Mouse (Mus musculus) megakaryocyte, embryonic 14.5 days (primary cell): ENCODE measurements around the gene Fbxw7. TPM values are rescaled to one million over a fixed set of nuclear protein-coding genes. Genes with fewer than 3 reads are reported as not detected.

ENCODE experiments used
- H3K27me3 ChIP-seq: replicated peaks from 2 replicates; pipeline ENCODE3; 2012; ENCODE audit warnings: inconsistent platforms
- H3K36me3 ChIP-seq: replicated peaks from 2 replicates; pipeline ENCODE3; 2012; ENCODE audit warnings: low read length, inconsistent platforms, mixed read lengths
- H3K4me1 ChIP-seq: 2 replicates; pipeline ENCODE4 v1.6.1; 2012; ENCODE audit warnings: inconsistent platforms
- H3K4me3 ChIP-seq: replicated peaks from 2 replicates; pipeline ENCODE3; 2012; ENCODE audit warnings: moderate library complexity, mild to moderate bottlenecking, inconsistent platforms
- H3K9me3 ChIP-seq: 2 replicates; pipeline ENCODE4 v1.6.1; 2012; ENCODE audit warnings: inconsistent platforms
- FLI1 ChIP-seq: IDR thresholded peaks from 2 replicates; pipeline ENCODE4 v1.6.1; 2012; ENCODE audit warnings: low read length, inconsistent platforms, mixed read lengths
- GATA1 ChIP-seq: IDR thresholded peaks from 3 replicates; pipeline ENCODE4 v1.6.1; 2012; ENCODE audit warnings: mixed read lengths, low read length, inconsistent platforms, borderline replicate concordance
- polyA plus RNA-seq: library from polyadenylated mRNA; stranded (reverse); fragments of >175 nt; gene quantifications from 2 replicates; pipeline ENCODE4 v1.2.3, GENCODE M21; 2012; ENCODE audit warnings: low replicate concordance; ENCODE audit not compliant: insufficient read depth

Gene Fbxw7
- polyA plus RNA-seq, 1 experiment, result 2.7 TPM

GRCm38 (mm10) chr3:85005257-85005656 lies 190.2 kb downstream of the Fbxw7 start:
- Histone ChIP-seq H3K36me3 (no peaks in the 10 kb centered on the region), H3K9me3 (no peaks in the 10 kb centered on the region), H3K4me3 (no peak overlapping the region), H3K4me1 (peaks cover 6% of the 10 kb centered on the region; the same call in 1 of the 2 replicates), H3K27me3 (peaks cover 11% of the 10 kb centered on the region)
- no peak for TF ChIP-seq FLI1
- no peak for TF ChIP-seq GATA1

- TF ChIP-seq GATA1, result no peak
- no peak for TF ChIP-seq FLI1
These were observed 197.8 kb downstream of the Fbxw7 start for GRCm38 (mm10) chr3:85012889-85013288.

GRCm38 (mm10) chr3:85015667-85016066 lies 200.6 kb downstream of the Fbxw7 start:
- Histone ChIP-seq H3K27me3 (peaks cover 4% of the 10 kb centered on the region), H3K36me3 (no peaks in the 10 kb centered on the region), H3K9me3 (no peaks in the 10 kb centered on the region), H3K4me3 (no peak overlapping the region), H3K4me1 (no peaks in the 10 kb centered on the region)
- TF ChIP-seq FLI1, result no peak
- no peak for TF ChIP-seq GATA1

More at GRCm38 (mm10) chr3:85012889-85013288, 197.8 kb downstream of the Fbxw7 start:
- Histone ChIP-seq H3K36me3 (no peaks in the 10 kb centered on the region), H3K4me3 (no peak overlapping the region), H3K4me1 (peaks cover 3% of the 10 kb centered on the region; the same call in 1 of the 2 replicates), H3K27me3 (peaks cover 7% of the 10 kb centered on the region), H3K9me3 (no peaks in the 10 kb centered on the region)

- Histone ChIP-seq H3K36me3 (no peaks in the 10 kb centered on the region), H3K4me3 (no peak overlapping the region), H3K9me3 (no peaks in the 10 kb centered on the region), H3K4me1 (no peaks in the 10 kb centered on the region), H3K27me3 (peaks cover 9% of the 10 kb centered on the region)
- no peak for TF ChIP-seq GATA1
- no peak for TF ChIP-seq FLI1
These were observed 205.1 kb downstream of the Fbxw7 start for GRCm38 (mm10) chr3:85020137-85020536.

DNA sequence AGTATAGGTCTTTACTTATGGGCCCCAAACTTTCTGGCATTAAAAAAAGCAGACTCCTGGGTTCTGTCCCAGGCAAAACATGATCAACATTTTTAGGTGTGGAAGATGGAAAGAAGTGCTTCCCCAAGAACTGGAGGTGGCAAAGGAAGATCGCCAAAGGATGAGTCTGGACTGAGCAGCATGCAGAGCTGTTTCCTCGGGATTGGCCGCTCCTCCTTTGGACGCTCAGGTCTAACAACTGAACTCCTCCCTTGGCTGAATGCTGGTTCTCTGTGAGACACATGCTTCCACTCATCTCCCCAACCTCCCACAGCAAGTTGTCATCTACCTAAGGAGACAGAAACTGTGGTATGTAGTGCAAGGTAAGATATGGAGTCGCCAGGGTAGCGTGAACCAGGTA lies 206.7 kb downstream of the Fbxw7 start:
- H3K27me3 ChIP-seq, result peaks cover 10% of the 10 kb centered on the region
- H3K4me3 ChIP-seq, result no peak overlapping the region
- TF ChIP-seq GATA1, result no peak
- no peaks in the 10 kb centered on the region for H3K4me1 ChIP-seq
- H3K9me3 ChIP-seq, result no peaks in the 10 kb centered on the region
- no peaks in the 10 kb centered on the region for H3K36me3 ChIP-seq

- H3K36me3 ChIP-seq, result no peaks in the 10 kb centered on the region
- H3K4me3 ChIP-seq, result no peak overlapping the region
- no peaks in the 10 kb centered on the region for H3K4me1 ChIP-seq
- peaks cover 10% of the 10 kb centered on the region for H3K27me3 ChIP-seq
- H3K9me3 ChIP-seq, result no peaks in the 10 kb centered on the region
- TF ChIP-seq GATA1 (no peak), FLI1 (no peak)
These were observed 207.7 kb downstream of the Fbxw7 start for GRCm38 (mm10) chr3:85022800-85023199.

DNA sequence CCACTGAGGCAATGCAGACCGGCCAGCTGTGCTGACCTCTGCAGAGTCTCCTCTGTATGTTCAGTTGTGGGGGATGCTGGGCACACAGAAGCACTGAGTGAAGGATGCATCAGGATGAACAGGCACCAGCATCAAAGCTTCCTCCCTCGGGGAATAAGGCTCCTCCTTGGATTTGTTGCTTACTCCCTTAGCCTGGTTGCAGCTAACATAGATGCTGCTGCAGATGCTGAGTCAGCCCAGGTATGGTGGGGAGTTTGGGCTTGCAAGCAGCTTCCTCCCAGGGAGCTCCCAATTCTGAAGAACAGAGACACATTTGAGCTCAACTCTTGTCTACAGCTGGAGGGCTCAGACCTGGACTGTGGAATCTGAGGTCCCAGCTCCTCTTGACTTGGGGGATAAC lies 209.2 kb downstream of the Fbxw7 start:
- Histone ChIP-seq H3K9me3 (no peaks in the 10 kb centered on the region), H3K36me3 (no peaks in the 10 kb centered on the region), H3K4me1 (no peaks in the 10 kb centered on the region), H3K27me3 (peaks cover 10% of the 10 kb centered on the region), H3K4me3 (no peak overlapping the region)
- TF ChIP-seq FLI1 (no peak), GATA1 (no peak)

DNA sequence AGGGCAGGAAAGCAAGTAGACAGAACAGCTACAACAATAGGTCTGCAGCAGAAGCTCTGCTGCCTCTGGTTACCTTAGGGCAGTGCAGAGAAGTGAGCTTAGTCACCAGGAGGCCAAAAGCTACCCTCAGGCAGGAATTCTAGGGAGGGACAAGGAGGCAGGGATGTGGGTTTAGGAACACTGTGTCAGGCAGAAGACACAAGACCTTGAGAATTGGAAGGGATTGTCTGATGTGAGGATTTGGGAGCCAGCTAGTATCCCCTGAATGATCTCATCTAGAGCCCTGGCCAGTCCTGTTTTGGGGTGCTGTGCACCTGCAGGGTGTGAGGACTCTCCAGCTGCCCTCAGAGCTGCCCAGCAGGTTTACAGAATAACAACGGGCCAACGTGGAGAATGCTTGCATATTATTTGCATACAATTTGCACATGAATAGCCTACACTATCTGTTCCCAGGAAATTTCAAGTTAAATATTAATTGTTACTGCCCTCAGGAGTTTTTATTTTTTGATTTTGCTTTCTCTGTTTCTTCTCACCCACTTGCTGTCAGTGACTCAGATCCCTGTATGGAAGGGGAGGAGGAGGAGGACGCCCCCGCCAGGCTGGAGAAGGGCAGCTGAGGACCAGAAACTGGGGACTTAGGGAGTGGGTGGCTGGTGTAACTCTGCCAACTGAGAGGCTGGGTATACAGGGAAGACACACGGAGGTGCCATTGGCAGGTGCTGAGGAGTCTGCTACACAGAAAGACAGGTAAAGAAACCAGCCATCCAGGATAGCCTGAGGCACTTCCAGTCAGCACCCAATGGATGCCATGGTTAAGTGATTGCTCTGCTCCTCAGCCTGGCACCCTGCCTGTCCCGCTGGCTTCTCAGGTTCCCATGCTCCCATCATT lies 210.0 kb downstream of the Fbxw7 start:
- Histone ChIP-seq H3K36me3 (no peaks in the 10 kb centered on the region), H3K27me3 (peaks cover 10% of the 10 kb centered on the region), H3K4me1 (no peaks in the 10 kb centered on the region), H3K4me3 (no peak overlapping the region), H3K9me3 (no peaks in the 10 kb centered on the region)
- TF ChIP-seq GATA1 (no peak), FLI1 (no peak)

Other genes with a start within 250 kb of the Fbxw7 start
- 9.3 TPM in 1 of 2 replicates, not detected in the other for gene Arfip1, start 232.6 kb upstream of the Fbxw7 start, polyA plus RNA-seq
- not detected in 2 replicates for gene Tigd4, start 221.7 kb upstream of the Fbxw7 start, polyA plus RNA-seq
- 0.49 TPM in 1 of 2 replicates, not detected in the other for gene Tmem154, start 149.1 kb upstream of the Fbxw7 start, polyA plus RNA-seq